Mouse (Mus musculus) neutrophil, adult 5-6 weeks (primary cell): ENCODE measurements around the gene Sypl2. TPM values are rescaled to one million over a fixed set of nuclear protein-coding genes. Genes with fewer than 3 reads are reported as not detected.

Source experiments
- ATAC-seq: fragments of 151-379, 151-347 bp; 2 replicates; pipeline ENCODE4 v1.8.0; 2017; ENCODE audit warnings: mild to moderate bottlenecking, moderate TSS enrichment; ENCODE audit not compliant: insufficient number of reproducible peaks, poor library complexity, low FRiP score, severe bottlenecking; ENCODE audit errors: extremely low read depth
- total RNA-seq: library from RNA; stranded (forward); fragments of 200-1000 nt; gene quantifications from 2 replicates; pipeline ENCODE4 v1.2.3, GENCODE M21; 2017

The Sypl2 gene
- total RNA-seq, 1 experiment from 2014 or later: not detected

DNA sequence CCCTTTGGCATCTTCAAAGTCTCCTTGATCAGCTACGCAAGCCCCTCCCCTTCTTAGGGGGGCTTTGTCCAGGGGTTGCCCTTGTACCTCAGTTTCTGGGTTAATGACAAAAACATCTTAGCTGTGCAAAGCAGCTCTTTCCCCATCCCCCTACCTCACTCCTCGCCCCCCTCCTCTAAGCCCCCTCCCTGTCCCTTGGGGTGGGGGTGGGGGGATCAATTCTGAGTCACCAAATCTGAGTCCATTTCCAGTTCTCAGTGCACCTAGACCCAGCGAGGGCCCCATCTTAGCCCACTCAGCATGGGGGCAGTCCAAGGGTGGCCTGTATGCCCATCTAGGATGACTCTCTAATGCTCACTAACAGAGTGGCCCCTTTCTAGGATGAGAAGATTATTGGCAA is 17.4 kb downstream of the Sypl2 start:
- ATAC-seq: no peak

DNA sequence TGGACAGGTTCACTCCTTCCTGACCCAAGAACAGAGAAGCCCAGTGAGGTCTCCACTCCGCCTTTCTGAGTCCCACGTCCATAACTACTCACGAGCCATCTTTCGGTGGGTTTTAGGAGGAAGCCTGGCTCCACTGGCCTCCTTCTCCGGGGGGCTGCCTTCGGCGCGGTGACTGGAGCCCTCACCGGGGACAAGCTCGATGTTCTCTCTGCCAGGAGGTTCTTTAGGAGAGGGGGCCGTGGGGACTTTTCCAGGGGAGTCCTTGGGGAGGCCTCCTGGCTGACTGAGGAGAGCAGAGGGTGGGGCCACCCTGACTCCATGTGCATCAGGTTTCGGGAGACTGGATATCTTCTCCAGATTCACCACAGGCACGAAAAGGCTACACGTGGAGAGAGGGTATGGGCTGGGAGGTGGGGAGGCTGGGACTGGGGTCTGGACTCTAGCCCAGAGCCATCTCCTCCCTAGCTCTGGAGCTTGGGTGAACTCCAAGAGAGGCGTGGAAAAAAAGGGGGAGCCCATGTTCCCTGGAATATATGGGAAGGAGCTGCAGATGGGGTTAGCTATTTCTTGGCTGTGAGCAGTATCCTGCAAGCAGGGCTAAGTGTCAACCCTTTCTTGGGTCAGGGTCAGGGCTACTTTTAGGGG is 19.6 kb downstream of the Sypl2 start:
- no peak for ATAC-seq

DNA sequence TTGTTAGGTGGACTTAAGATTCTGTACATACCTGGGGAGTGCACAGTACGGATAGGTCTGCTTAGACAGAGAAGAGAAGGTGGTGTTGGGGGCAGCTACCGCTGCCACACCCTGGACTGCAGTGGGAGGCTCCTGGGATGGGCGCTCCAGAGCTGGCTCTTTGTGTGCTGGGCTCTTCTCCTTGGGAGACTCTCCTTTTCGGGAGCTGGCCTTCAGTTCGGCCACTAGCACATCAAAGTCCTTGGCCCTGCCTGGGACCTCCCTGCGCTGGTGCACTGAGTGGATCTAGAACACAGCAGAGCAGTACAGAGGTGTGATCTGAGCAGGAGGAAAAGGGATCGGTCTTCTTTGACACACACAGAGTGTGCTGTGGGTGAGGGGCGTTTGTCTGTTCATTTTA is 20.8 kb downstream of the Sypl2 start:
- ATAC-seq: no peak

- ATAC-seq: no peak
Observed at GRCm38 (mm10) chr3:108204470-108204869, 22.0 kb downstream of the Sypl2 start.

- peak; percentile 41 for ATAC-seq
Observed at GRCm38 (mm10) chr3:108203621-108204325, 22.7 kb downstream of the Sypl2 start.

DNA sequence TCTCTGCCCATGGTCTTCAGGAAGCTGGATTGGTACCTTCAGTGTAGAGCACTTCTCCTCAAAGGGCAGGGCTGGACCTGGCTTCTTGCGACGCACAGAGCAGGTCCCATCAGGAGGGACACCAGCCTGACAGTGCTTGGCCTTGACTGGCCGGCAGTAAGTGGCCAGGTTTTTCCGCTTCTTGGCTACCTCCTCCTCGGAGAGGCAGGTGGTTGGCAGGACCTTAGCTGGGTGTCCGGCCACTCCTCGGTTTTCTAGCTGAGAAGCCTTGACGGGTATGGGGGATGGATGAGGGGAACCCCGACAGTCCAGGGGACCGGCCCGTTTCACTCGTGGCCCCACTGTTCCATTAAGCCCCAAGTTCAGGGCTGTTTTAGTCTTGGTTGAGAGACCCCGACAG is 23.2 kb downstream of the Sypl2 start:
- ATAC-seq: no peak

DNA sequence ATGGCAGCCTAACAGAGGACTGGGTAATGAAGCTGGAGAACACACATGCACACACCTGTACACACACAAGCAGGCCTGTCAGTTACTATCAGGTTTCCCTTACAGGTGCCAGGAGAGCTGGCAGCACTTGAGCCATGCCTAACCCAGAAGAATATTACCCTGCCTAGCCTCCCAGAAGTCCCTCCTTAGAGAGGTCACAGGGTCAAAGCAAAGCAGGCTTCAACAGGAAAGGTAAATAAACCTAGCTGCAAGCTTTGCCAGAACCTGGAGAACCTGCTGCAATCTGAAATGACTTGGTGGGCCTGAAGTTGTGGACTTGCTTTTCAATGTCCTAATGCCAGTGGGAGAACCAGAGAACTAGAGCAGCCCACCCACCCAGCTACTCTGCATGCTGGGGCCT is 23.9 kb downstream of the Sypl2 start:
- no peak for ATAC-seq

DNA sequence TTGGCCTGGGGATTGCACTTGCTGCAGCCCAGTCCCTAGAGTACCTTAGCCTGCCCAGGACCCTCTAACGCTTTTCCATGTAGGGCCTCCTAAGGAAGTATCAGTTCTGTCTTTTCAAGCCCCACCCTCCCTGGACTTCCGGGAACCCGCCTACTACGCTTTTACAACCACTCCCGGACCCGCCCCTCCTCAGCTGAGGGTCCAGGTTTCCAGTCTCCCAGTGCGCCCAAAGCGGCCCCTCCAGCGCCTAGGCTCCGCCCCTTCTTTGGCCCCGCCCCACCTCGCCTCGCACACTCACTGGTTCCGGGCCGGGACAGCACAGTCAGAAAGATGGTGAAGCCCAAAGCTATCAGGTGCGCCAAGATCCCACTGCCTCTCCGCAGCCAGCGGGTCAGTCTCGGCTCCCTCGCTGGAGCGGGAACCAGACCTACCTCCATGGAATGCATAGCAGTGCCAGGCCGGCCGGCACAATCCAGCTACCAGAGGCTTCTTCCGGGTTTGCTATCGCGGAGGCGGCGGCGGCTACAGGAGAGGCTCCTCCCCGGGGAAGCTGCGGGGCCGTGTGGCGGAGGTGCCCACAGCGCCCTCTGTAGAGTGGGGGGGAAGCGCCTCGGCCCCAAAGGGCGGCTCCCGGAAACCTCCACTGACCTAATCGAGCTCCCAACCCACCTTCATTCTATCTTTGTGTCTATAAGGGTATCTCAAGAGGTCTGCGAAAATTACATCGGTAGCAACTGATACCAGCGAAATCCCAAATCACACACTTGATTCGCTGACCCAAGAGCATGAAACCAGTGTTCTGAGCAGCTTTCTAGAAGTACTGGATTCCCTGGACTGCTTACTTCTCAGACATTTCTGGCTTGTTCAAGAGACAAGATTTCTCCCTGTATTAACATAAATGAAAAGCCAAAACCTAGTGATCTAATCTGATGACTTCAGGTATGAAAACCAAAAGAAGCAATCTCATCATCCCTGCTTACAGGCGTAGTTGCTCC is 25.8 kb downstream of the Sypl2 start, which contains the start of gene Cyb561d1:
Gene Cyb561d1, minus strand, starts transcription at position 884 of the 995 bp plus-strand sequence.
- peak; percentile 76 for ATAC-seq

DNA sequence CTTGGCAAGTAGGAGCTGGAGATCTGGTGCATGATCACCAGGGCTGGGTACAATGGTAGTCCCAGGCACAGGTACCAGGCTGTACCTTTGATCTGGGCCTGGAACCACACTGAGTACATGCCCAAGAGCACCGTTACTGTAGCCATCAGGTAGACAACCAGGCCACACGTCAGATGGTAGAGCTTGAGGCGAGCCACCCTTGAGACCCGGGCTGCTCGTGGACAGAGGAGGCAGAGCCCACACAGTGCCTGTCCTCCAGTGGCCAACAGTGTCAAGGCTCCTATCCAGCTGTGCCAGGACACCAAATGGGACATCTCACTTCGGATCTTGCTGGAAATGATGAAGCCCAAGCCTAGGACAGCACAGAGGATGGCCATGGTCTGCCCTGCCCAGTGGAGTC is 27.2 kb downstream of the Sypl2 start:
- ATAC-seq: no peak

GRCm38 (mm10) chr3:108197066-108197497 is 29.4 kb downstream of the Sypl2 start:
- no peak for ATAC-seq

DNA sequence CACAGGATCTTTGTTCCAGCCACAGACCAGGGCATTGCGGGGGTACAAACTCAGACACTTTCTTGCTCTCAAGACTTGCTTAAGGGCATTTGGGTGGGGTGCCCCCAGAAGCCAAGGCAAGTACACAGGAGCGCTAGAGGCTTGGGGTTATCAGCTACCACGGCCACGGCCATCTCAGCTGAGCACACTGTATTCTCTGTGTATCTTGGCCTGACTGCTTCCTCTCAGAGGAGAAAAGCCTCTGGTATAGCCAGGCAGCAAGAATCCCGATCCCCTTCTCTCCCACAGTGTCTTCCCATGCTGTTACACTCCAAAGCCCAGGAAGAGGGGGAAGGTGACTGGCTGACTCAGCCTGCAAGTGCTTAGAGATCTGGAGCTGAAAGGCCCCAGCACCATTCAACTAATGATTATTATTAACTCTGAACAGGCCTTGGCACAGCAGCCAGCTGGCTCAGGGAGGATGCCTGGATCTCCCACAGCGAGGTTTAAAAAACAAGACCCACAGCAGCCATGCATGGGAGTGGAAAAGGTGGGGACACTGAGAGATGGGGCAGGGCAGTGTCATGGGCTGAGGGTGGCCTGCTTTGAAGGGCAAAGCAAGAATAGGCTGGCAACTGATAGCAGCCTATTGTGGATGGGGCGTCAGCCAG is 30.4 kb downstream of the Sypl2 start:
- ATAC-seq: no peak

GRCm38 (mm10) chr3:108195287-108195686 is 31.2 kb downstream of the Sypl2 start:
- no peak for ATAC-seq

- no peak for ATAC-seq
Observed at GRCm38 (mm10) chr3:108193686-108194085, 32.8 kb downstream of the Sypl2 start.

DNA sequence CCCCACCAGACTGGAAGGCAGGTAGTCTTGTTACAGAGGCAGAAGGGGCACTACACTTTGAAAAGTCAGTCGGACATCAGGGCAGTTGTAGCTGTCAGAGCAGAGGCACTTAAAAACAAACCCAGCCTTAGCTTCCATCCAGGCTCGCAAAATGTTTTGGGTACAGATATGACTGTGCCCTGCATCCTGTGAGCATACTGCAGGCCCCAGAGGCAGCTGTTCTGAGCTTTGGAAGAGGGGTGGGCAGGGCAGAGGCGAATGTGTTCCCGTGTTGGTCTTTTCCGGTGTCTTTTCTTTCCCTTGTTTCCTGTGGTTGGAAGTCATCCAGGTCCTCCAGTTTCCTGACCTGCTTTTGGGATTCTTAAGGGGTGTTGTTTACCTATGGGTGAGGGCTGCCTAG is 36.6 kb downstream of the Sypl2 start:
- ATAC-seq: no peak

DNA sequence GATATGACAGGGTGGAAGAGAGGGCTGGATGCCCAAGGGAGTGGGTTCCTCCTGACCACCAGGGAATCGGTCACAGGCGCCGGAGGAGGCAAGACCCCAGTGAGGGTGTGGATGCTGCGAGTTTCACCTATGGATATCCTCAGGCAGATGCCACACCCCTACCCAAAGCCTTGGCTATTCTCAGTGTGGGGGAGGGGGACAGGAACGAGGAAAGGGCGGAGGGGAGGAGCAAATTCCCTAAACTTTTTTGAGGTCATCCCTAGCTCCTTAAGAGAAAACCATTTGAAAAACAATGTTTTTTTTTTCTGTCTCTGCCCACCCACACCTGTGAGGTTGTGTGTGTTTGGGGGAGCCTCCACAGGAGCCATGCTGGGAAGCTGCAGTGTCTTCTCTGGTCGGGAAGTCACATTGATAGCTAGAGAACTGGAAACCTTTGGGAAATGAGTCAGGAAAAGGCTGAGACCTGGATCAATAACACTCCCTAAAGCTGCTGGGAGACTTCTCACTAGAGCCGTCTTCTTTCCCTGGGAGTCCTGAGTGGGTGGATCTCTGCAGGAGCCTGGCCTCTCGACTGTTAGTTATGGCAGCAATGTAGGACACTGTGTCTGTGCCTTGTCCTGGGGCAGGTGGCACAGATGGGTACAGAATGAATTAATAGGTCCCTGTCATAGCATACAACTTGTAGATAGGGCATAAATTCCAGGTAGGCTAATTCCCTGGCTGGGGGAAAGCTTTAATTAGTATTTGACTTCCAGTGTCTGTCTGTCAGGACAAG is 37.5 kb downstream of the Sypl2 start:
- ATAC-seq: no peak

DNA sequence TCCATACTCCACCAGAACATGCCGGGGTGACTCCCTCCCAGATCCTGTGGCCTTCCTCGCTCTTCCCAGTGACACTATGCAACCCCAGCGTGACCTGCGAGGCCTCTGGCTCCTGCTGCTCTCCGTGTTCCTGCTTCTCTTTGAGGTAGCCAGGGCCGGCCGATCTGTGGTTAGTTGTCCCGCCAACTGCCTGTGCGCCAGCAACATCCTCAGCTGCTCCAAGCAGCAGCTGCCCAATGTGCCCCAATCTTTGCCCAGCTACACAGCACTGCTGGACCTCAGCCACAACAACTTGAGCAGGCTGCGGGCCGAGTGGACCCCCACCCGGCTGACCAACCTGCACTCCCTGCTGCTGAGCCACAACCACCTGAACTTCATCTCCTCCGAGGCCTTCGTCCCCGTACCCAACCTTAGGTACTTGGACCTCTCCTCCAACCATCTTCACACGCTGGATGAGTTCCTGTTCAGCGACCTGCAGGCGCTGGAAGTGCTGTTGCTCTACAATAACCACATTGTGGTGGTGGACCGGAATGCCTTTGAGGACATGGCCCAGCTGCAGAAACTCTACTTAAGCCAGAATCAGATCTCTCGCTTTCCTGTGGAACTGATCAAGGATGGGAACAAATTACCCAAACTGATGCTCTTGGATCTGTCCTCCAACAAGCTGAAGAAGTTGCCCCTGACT is 39.2 kb downstream of the Sypl2 start:
- no peak for ATAC-seq

- ATAC-seq: no peak
Observed at GRCm38 (mm10) chr3:108186098-108187047, 40.1 kb downstream of the Sypl2 start, which contains the start of gene Amigo1. Amigo1 (plus strand) TSS chr3:108186335.
